Mouse (Mus musculus) embryo, embryonic 9.5 days (tissue): ENCODE measurements around the gene Rapgef1.

Source experiments
- DNase-seq: peaks from one replicate; pipeline ENCODE4 v3.0.0-alpha.2; 2017; ENCODE audit errors: extremely low spot score

Rapgef1 gene

GRCm38 (mm10) chr2:29672746-29673536 lies 53.4 kb downstream of the Rapgef1 start:
- no peak for DNase-seq

DNA sequence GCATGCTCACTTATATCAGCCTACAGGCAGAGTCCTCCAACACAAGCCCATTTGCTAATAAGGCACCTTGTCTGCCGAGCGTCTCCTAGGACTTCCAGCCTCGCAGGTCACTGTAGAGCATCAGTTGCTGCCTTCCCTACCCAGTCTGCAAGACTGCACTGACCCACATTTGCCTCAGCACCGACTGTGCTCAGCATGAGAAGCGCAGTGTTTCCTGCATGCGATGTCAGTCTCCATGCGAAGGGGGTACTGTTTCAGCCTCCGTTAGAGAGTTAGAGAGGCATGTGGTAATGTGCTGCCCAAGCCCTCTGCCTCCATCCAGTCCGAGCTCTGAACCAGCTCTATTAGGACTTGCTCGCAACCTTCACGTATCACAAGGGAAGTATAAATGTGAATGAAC lies 54.6 kb downstream of the Rapgef1 start:
- DNase-seq = no peak

DNA sequence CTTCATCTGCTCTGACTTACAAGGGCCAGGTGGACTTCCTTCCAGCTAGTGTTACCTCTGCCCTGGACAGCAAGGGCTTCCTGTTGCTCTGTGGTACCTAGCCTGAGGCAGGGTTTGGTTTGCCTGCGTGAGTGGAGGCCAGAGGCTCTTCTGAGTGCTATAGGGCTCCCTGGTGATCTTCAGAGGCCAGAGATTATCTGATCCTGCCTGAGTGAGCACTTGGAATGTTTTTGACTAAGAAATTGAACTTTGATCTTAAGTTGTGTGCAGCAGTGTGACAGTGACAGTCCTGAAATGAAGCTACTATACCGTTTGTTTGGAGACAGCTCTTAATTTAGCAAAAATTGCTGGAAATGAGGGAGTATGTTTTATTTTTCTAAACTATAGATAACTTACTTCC lies 55.0 kb downstream of the Rapgef1 start:
- DNase-seq = no peak

GRCm38 (mm10) chr2:29675846-29676245 lies 56.3 kb downstream of the Rapgef1 start:
- no peak for DNase-seq

- DNase-seq = no peak
Observed at GRCm38 (mm10) chr2:29676513-29676912, 57.0 kb downstream of the Rapgef1 start.

DNA sequence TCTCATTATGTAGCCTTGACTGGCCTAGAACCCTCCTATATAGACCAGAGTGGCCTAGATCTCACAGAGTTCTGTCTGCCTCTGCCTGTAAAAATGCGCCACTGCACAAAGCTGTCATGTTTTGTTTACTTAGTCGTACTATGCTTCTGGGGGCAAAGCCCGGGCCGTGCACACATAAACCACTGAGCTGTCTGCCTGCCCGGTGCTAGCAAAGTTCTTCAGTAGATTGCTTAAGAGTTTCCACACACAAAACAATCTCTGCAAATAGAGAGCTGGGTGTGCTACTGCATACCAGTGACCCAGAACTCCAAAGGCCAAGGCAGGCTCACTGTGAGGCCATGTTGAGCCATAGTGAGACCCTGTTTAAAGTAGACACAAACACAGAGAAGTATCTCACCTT lies 58.3 kb downstream of the Rapgef1 start:
- no peak for DNase-seq

DNA sequence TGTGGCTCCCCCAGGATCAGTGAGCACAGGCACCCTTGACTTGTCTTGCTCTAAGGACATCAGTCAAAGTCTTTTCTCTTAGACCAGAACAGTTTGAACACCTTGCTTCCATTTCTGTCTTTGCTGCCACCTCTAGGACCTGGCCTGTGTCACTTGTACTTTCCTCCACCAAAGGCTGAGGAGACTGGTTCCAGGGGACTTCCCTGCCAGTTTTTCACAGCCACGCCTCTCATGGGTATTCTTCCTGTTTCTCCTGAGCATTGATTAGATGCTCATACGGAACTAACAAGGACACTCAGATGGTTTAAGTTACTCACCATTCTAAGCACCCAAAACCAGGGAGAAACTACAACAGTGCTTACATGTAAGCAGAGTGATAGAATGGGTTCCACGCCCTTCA lies 59.0 kb downstream of the Rapgef1 start:
- DNase-seq = no peak

GRCm38 (mm10) chr2:29679710-29680584 lies 60.4 kb downstream of the Rapgef1 start:
- DNase-seq = no peak

DNA sequence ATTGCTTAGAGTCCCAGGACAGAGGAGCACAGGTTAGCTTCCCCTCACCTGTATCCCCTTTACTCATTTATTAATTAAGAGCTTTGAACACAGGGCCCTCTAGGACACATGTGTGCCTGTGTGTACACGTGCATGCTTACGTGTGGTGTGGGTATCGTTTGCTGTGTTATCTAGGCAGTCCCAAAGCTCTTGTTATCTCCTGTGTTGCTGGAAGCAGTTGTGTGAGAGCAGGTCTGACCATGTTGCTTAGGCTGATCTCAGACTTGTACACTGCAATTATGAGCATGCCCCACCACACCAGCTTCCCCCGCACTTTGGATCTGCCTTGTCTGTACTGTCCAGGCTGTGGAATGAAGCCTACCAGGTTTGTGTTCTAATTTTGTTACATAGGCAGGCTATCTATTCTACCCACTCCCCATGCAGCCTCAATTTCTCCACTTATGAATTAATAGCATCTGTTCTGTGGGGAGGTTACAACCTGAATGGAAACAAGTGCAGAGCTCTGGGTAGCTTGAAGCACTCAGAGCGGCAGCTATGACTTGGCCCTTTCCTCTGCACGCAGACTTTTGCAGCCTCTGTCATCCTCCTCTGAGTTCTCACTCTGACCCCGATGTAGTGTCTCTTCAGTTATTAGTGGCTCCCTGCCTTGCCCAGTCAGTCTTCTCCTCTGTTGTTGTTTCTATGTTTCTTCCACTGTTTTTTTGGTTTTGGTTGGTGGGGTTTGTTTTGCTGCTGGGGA lies 63.9 kb downstream of the Rapgef1 start:
- no peak for DNase-seq

DNA sequence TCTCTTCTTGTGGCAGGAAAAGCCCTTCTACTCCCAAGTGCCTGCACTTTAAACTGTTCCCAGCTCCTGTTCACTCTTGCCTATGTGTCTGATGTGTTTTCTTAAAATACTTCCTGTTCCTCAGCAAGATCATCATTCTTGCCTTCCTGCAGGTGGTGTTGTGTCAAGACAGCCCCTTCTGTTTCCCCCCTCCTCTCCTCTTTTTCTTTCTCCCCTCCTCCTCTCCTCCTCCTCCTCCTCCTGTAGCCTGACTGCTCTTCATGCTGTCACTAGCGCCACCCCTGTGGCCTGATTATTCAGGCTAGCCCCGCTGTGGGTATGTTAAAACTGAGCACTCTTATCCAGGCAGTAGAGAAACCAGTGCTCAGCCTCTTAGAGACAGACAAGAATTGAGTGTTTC lies 65.0 kb downstream of the Rapgef1 start:
- no peak for DNase-seq

DNA sequence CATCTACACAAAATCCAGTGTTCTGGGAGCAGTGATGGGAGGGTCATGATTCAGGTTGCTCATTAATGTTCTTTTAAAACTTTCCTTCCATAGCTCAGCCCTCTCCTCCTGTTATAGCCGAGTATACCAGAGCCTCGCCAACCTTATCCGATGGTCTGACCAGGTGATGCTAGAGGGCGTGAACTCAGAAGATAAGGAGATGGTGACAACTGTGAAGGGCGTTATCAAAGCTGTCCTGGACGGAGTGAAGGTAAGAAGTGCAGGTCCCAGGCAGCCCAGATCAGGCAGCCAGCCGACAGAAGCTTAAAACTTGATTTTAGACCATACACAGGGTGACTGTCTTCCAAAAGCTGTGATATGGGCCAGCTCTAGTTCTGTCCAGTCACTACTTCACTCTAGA lies 69.5 kb downstream of the Rapgef1 start:
- no peak for DNase-seq

DNA sequence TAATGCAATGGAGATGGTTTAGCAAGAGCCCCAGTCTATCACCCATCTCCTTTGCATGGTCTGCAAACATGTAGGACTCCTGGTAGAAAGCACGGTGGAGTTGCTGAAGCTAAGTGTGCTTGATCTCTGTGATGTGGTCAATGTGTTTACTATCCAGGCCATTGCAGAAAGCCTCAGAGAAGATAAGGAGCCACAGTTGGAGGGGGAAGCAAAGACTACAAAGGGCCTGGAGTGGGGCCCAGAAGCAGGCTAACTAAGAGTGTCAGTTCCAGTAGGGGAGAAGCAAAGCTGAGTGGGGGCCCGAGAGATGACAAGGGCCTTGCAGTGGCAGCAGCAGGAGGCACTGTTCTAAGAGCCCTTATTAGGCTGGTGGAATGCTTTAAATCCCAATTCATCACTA lies 70.0 kb downstream of the Rapgef1 start:
- no peak for DNase-seq

- DNase-seq = no peak
Observed at GRCm38 (mm10) chr2:29691068-29691467, 71.5 kb downstream of the Rapgef1 start.

DNA sequence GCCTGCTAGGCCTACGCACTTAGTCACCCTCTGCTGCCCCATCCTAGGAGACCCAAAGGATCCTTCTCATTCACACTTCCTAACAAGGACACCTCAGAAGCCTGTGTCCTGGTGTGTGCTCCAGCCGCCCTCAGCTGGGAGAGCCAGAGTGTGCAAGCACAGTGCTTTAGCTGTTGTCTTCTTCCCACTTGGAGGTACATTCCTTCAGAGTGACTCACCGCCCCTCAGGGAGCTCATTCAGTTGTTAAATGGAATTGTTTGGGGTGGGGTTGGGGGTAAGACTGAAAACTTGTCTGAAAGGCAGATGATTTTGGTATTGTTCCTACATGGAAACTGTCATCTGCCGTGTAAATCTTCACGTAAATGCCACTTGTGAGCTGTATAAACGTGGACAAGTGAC lies 72.0 kb downstream of the Rapgef1 start:
- DNase-seq = no peak

GRCm38 (mm10) chr2:29692192-29692591 lies 72.7 kb downstream of the Rapgef1 start:
- no peak for DNase-seq

- no peak for DNase-seq
Observed at GRCm38 (mm10) chr2:29696207-29696800, 76.8 kb downstream of the Rapgef1 start.

- DNase-seq = no peak
Observed at GRCm38 (mm10) chr2:29698421-29699290, 79.1 kb downstream of the Rapgef1 start.

DNA sequence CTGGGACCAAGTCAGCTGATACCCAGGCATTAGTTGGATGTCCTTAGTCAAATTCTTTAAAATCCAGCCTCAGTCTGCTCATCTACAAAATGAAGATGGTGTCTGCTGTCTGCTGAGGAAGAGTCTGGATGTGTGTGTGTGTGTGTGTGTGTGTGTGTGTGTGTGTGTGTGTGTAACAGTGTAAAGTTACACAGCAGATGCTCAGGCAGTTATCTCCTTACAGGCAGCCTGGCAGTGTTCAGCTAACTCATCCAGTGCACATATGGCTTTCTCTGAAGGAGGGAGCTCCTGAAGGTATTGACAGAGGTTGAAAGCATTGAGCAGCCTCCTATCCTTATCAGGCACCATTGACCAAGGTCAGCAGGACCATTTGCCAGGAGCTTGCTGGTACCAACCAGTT lies 81.4 kb downstream of the Rapgef1 start:
- no peak for DNase-seq

DNA sequence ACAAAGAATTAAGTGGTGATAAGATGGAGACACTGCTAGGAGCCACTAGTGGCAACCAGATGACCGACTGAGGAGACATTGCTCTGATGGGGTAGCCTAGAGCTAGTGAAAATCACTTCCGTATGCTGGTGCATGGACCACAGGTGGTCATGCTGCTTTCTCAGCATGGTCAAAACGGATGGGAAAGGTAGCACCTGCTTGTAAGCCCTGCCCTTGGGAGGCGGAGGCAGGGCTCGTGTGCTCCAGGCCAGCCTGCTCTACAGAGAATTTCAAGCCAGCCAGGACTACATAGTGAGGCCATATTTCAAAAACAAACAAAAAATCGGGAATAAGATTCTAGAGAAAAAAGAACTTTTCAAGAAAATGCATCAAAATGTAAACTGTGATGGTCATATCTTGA lies 81.9 kb downstream of the Rapgef1 start:
- DNase-seq = no peak

- no peak for DNase-seq
Observed at GRCm38 (mm10) chr2:29702189-29702588, 82.7 kb downstream of the Rapgef1 start.
